Mouse (Mus musculus): ENCODE results near the gene Trim62. TPM values are rescaled to one million over a fixed set of nuclear protein-coding genes. Genes with fewer than 3 reads are reported as not detected.

Trim62 gene
- 1.5 and 1.6 TPM in 2 replicates for polyA plus RNA-seq (2015; fragmentation: Nextera tagmentation; extraction: Ambion mirVana)

DNA sequence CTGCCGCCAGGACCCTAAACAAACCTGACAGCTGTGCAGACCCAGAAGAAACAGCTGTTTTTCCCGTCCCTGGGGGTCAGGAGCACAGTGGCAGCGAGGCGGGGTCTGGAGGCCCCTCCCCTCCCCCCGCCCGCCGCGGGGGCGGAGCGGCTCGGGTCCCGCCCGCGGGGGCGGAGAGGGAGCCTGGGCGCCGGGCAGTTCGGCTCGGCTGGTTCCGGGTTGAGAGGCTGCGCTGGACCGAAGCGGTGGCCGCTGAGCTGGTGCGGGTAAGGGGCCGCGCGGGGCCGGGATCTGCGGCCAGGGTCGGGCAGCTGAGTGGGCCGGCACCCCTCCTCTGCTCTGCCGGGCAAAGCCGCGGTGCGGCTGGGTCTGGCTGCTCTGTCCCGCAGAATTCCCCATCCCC is at the start of gene Trim62:
TSS of gene Trim62 (plus strand) at position 202 of the 403 bp plus-strand sequence.

Other genes starting within 250 kb of the Trim62 start
- gene Phc2, start 228.9 kb upstream of the Trim62 start, polyA plus RNA-seq (2015; fragmentation: Nextera tagmentation; extraction: Ambion mirVana), result 17.6 and 19.4 TPM in 2 replicates
- gene A3galt2, start 128.2 kb upstream of the Trim62 start, polyA plus RNA-seq (2015; fragmentation: Nextera tagmentation; extraction: Ambion mirVana), result not detected in 2 replicates
- 9.7 and 10.0 TPM in 2 replicates for gene Zfp362, start 77.5 kb upstream of the Trim62 start, polyA plus RNA-seq (2015; fragmentation: Nextera tagmentation; extraction: Ambion mirVana)
- gene Azin2, start 78.9 kb downstream of the Trim62 start, polyA plus RNA-seq (2015; fragmentation: Nextera tagmentation; extraction: Ambion mirVana), result 7.4 and 7.5 TPM in 2 replicates
- gene Ak2, start 108.4 kb downstream of the Trim62 start, polyA plus RNA-seq (2015; fragmentation: Nextera tagmentation; extraction: Ambion mirVana), result 98.0 and 152 TPM in 2 replicates
- gene Rnf19b, start 174.7 kb downstream of the Trim62 start, polyA plus RNA-seq (2015; fragmentation: Nextera tagmentation; extraction: Ambion mirVana), result 5.9 and 6.1 TPM in 2 replicates
- gene Tmem54, start 222.0 kb downstream of the Trim62 start, polyA plus RNA-seq (2015; fragmentation: Nextera tagmentation; extraction: Ambion mirVana), result 2.8 and 4.1 TPM in 2 replicates
- gene Hpca, start 238.5 kb downstream of the Trim62 start, polyA plus RNA-seq (2015; fragmentation: Nextera tagmentation; extraction: Ambion mirVana), result 0.89 and 1.2 TPM in 2 replicates